Mouse (Mus musculus) midbrain, embryonic 12.5 days (tissue): Measurements from ENCODE around the gene Neurl4. TPM values are rescaled to one million over a fixed set of nuclear protein-coding genes. Genes with fewer than 3 reads are reported as not detected.
A peak's percentile ranks its signal among the peaks of the same experiment; 100 is the strongest.

Experiments used
- ATAC-seq: fragments of 200-750 bp; cut with Nextera tagmentation; 2 replicates; pipeline ENCODE4 v1.8.0; 2017; ENCODE audit warnings: low read depth, moderate TSS enrichment, moderate library complexity; ENCODE audit not compliant: low FRiP score
- H3K27ac ChIP-seq: fragments of 300-500 bp; sonication (generic); replicated peaks from 2 replicates; pipeline ENCODE4 v1.5.1; 2016; ENCODE audit warnings: mild to moderate bottlenecking
- H3K27me3 ChIP-seq: fragments of 300-500 bp; sonication (generic); 2 replicates; pipeline ENCODE4 v1.6.1; 2016; ENCODE audit warnings: mild to moderate bottlenecking
- H3K36me3 ChIP-seq: fragments of 300-500 bp; sonication (generic); 2 replicates; pipeline ENCODE4 v1.6.1; 2016
- H3K4me1 ChIP-seq: fragments of 300-500 bp; sonication (generic); 2 replicates; pipeline ENCODE4 v1.6.1; 2016
- H3K4me2 ChIP-seq: fragments of 300-500 bp; sonication (generic); replicated peaks from 2 replicates; pipeline ENCODE4 v1.6.1; 2016; ENCODE audit warnings: mild to moderate bottlenecking, moderate library complexity
- H3K4me3 ChIP-seq: fragments of 300-500 bp; sonication (generic); 2 replicates; pipeline ENCODE4 v1.5.1; 2016; ENCODE audit warnings: mild to moderate bottlenecking
- H3K9ac ChIP-seq: fragments of 300-500 bp; sonication (generic); replicated peaks from 2 replicates; pipeline ENCODE4 v1.6.1; 2016; ENCODE audit warnings: mild to moderate bottlenecking, moderate library complexity
- H3K9me3 ChIP-seq: fragments of 300-500 bp; sonication (generic); 2 replicates; pipeline ENCODE4 v1.6.1; 2016; ENCODE audit warnings: mild to moderate bottlenecking
- WGBS: fragments of 180-500 bp; shearing (Covaris S2); methylation state at CpG from one replicate; pipeline ENCODE4 v1.1.7; 2016; 5-methylcytosine and 5-hydroxymethylcytosine counted together
- polyA plus RNA-seq: library from polyadenylated mRNA; unstranded; fragments of >200 nt; fragmentation: Nextera tagmentation; extraction: Ambion mirVana; gene quantifications from 2 replicates; pipeline ENCODE4 v1.2.1, GENCODE M21; 2016

The Neurl4 gene
- polyA plus RNA-seq, 1 experiment from 2014 or later: 19.3 TPM

GRCm38 (mm10) chr11:69871822-69872221 lies 29.1 kb upstream of the Neurl4 start:
- 86% methylated on average over 7 of the region's 7 CpGs for WGBS
- Histone ChIP-seq H3K9me3 (no peaks in the 10 kb centered on the region), H3K27me3 (no peaks in the 10 kb centered on the region), H3K4me2 (no peak overlapping the region), H3K27ac (no peak overlapping the region), H3K4me3 (no peak overlapping the region), H3K4me1 (no peaks in the 10 kb centered on the region), H3K9ac (no peak overlapping the region), H3K36me3 (no peaks in the 10 kb centered on the region)
- no peak for ATAC-seq

- no peak overlapping the region for H3K9ac ChIP-seq
- H3K27me3 ChIP-seq: no peaks in the 10 kb centered on the region
- no peaks in the 10 kb centered on the region for H3K9me3 ChIP-seq
- no peak overlapping the region for H3K4me3 ChIP-seq
- 87% methylated on average over 4 of the region's 4 CpGs for WGBS
- H3K4me1 ChIP-seq: peaks cover 5% of the 10 kb centered on the region
- no peak for ATAC-seq
- no peak overlapping the region for H3K4me2 ChIP-seq
- H3K27ac ChIP-seq: no peak overlapping the region
- no peaks in the 10 kb centered on the region for H3K36me3 ChIP-seq
These were observed 28.4 kb upstream of the Neurl4 start for GRCm38 (mm10) chr11:69872451-69872850.

- 74% methylated on average over 7 of the region's 7 CpGs for WGBS
- ATAC-seq: no peak
- no peak overlapping the region for H3K4me2 ChIP-seq
- no peak overlapping the region for H3K9ac ChIP-seq
- peaks cover 23% of the 10 kb centered on the region for H3K4me1 ChIP-seq
- peaks cover 21% of the 10 kb centered on the region for H3K27me3 ChIP-seq
- H3K9me3 ChIP-seq: no peaks in the 10 kb centered on the region
- no peaks in the 10 kb centered on the region for H3K36me3 ChIP-seq
- H3K4me3 ChIP-seq: no peak overlapping the region
- no peak overlapping the region for H3K27ac ChIP-seq
These were observed 24.7 kb upstream of the Neurl4 start for GRCm38 (mm10) chr11:69876186-69876585.

- Histone ChIP-seq H3K9ac (peak overlapping the region; percentile 39; the same call in 1 of the 2 replicates), H3K27me3 (peaks cover 27% of the 10 kb centered on the region), H3K4me3 (peak overlapping the region; percentile 15; the same call in 1 of the 2 replicates), H3K4me2 (peak overlapping the region; percentile 40), H3K9me3 (no peaks in the 10 kb centered on the region), H3K27ac (no peak overlapping the region), H3K4me1 (peaks cover 29% of the 10 kb centered on the region), H3K36me3 (no peaks in the 10 kb centered on the region)
- peak; percentile 36; the same call in 1 of the 2 replicates for ATAC-seq
- 2% methylated on average over 12 of the region's 12 CpGs for WGBS
These were observed 24.0 kb upstream of the Neurl4 start for GRCm38 (mm10) chr11:69876867-69877266.

- Histone ChIP-seq H3K4me1 (peaks cover 29% of the 10 kb centered on the region), H3K9ac (peak within 1 kb of the TSS; percentile 39; the same call in 1 of the 2 replicates), H3K9me3 (no peaks in the 10 kb centered on the region), H3K27me3 (peaks cover 35% of the 10 kb centered on the region), H3K27ac (no peak within 1 kb of the TSS), H3K4me3 (peak within 1 kb of the TSS; percentile 15; the same call in 1 of the 2 replicates), H3K4me2 (peak within 1 kb of the TSS; percentile 40), H3K36me3 (no peaks in the 10 kb centered on the region)
- WGBS: 88% methylated on average over 11 of the region's 11 CpGs
- no peak for ATAC-seq
These were observed 23.0 kb upstream of the Neurl4 start, which contains the start of gene Tmem95 for GRCm38 (mm10) chr11:69877878-69878277. Tmem95 (minus strand) TSS chr11:69878018.

- Histone ChIP-seq H3K27me3 (peaks cover 35% of the 10 kb centered on the region), H3K4me1 (peaks cover 29% of the 10 kb centered on the region), H3K4me2 (no peak overlapping the region), H3K9me3 (no peaks in the 10 kb centered on the region), H3K4me3 (no peak overlapping the region), H3K27ac (no peak overlapping the region), H3K36me3 (no peaks in the 10 kb centered on the region), H3K9ac (no peak overlapping the region)
- WGBS: 62% methylated on average over 3 of the region's 3 CpGs
- ATAC-seq: no peak
These were observed 22.5 kb upstream of the Neurl4 start for GRCm38 (mm10) chr11:69878399-69878798.

GRCm38 (mm10) chr11:69878952-69879351 lies 21.9 kb upstream of the Neurl4 start:
- no peak overlapping the region for H3K4me3 ChIP-seq
- 91% methylated on average over 6 of the region's 6 CpGs for WGBS
- no peak for ATAC-seq
- no peak overlapping the region for H3K9ac ChIP-seq
- H3K27ac ChIP-seq: no peak overlapping the region
- H3K9me3 ChIP-seq: no peaks in the 10 kb centered on the region
- H3K4me2 ChIP-seq: no peak overlapping the region; the same call in 1 of the 2 replicates
- peaks cover 29% of the 10 kb centered on the region for H3K4me1 ChIP-seq
- H3K36me3 ChIP-seq: no peaks in the 10 kb centered on the region
- peaks cover 35% of the 10 kb centered on the region for H3K27me3 ChIP-seq

GRCm38 (mm10) chr11:69879711-69880110 lies 21.2 kb upstream of the Neurl4 start:
- Histone ChIP-seq H3K27me3 (peaks cover 35% of the 10 kb centered on the region), H3K4me3 (peak overlapping the region; percentile 48; the same call in 1 of the 2 replicates), H3K9me3 (no peaks in the 10 kb centered on the region), H3K4me2 (peak overlapping the region; percentile 71), H3K9ac (peak overlapping the region; percentile 37; the same call in 1 of the 2 replicates), H3K36me3 (no peaks in the 10 kb centered on the region), H3K4me1 (peaks cover 29% of the 10 kb centered on the region), H3K27ac (no peak overlapping the region)
- ATAC-seq: no peak
- 60% methylated on average over 15 of the region's 15 CpGs for WGBS

- Histone ChIP-seq H3K27ac (0 out of 2 replicates have a peak overlapping the region, but pooled peaks have one; percentile 10), H3K4me2 (peak overlapping the region; percentile 71)
- ATAC-seq: peak; percentile 55
These were observed 20.4 kb upstream of the Neurl4 start for GRCm38 (mm10) chr11:69880506-69880852.

GRCm38 (mm10) chr11:69880853-69881603 lies 19.8 kb upstream of the Neurl4 start, which contains the start of gene Kctd11:
Kctd11 (minus strand) TSS chr11:69881406.
- no peaks in the 10 kb centered on the region for H3K9me3 ChIP-seq
- peak within 1 kb of the TSS; percentile 37 for H3K9ac ChIP-seq
- peak within 1 kb of the TSS; percentile 48 for H3K4me3 ChIP-seq
- H3K27me3 ChIP-seq: peaks cover 39% of the 10 kb centered on the region
- 0 out of 2 replicates have a peak within 1 kb of the TSS, but pooled peaks have one; percentile 10 for H3K27ac ChIP-seq
- no peaks in the 10 kb centered on the region for H3K36me3 ChIP-seq
- peak; percentile 75 for ATAC-seq
- under 1% methylated on average over 46 of the region's 46 CpGs for WGBS
- H3K4me1 ChIP-seq: peaks cover 29% of the 10 kb centered on the region
- peak within 1 kb of the TSS; percentile 71 for H3K4me2 ChIP-seq

More at GRCm38 (mm10) chr11:69880506-69880852, 20.4 kb upstream of the Neurl4 start:
- Histone ChIP-seq H3K9me3 (no peaks in the 10 kb centered on the region), H3K9ac (peak overlapping the region; percentile 37; the same call in 1 of the 2 replicates), H3K4me1 (peaks cover 29% of the 10 kb centered on the region), H3K4me3 (peak overlapping the region; percentile 48), H3K36me3 (no peaks in the 10 kb centered on the region), H3K27me3 (peaks cover 38% of the 10 kb centered on the region)
- under 1% methylated on average over 18 of the region's 18 CpGs for WGBS

GRCm38 (mm10) chr11:69881787-69882670 lies 18.8 kb upstream of the Neurl4 start:
- Histone ChIP-seq H3K4me3 (peak overlapping the region; percentile 48), H3K9me3 (no peaks in the 10 kb centered on the region), H3K4me1 (peaks cover 27% of the 10 kb centered on the region), H3K27me3 (peaks cover 39% of the 10 kb centered on the region), H3K27ac (no peak overlapping the region), H3K36me3 (no peaks in the 10 kb centered on the region), H3K9ac (no peak overlapping the region), H3K4me2 (peak overlapping the region; percentile 71)
- 60% methylated on average over 21 of the region's 21 CpGs for WGBS
- no peak; the same call in 1 of the 2 replicates for ATAC-seq
